9 mouse cellular contexts compared by ENCODE assay signal in the genomic region with DNA sequence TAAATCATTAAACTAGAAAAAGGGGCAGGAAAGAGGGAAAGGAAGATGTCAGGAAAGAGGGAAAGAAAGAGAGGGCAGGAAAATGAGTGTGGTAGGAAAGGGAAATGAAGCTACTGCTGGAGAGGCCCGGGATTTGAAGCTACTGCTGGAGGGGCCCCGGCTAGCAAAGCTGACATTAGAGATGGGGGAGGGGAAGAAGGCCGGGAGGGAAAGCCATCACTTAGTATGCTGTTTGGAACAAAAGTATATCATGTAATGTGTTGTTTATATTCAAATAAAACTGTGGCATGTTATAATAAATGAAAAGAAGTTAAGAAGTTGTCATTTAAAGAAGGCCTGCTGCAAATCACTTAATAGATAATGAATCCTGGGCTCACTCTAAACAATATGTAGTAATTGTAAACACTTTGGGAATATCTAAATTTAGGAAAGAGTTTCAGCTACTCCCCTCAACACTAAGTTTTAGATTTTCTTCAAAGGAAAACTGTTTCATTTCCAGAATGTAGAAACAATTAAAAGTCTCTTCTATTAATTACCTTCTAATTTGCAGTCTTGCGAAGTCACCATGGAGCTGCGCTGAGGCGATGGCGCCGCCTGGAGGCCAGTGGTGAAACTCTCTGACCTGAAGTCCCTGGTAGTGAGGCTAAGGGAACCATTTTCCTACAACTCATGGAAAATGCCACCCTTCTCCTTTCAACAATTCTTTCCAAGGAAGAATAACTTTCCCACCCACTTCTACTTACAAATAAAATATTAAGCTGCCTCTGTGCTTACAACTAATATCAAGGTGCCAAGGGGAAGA.
DNase-seq lines count a peak whose midpoint lies in the region; ATAC-seq and TF ChIP-seq lines count a peak whose summit lies in the region.
"Had no signal": no experiment of that assay in that cellular context is flagged by ENCODE, and none has a peak within 500 bp of the region (broad histone marks: within the 10 kb centered on the region; RNA-seq: fewer than 3 reads in every experiment).

No protein-coding gene starts in this region.

- no peak overlapping the region for H3K4me3 ChIP-seq in liver, embryonic 12.5 days
- H3K4me3 ChIP-seq: erythroblast, embryonic 14.5 days had no signal

- no peaks in the 10 kb centered on the region for H3K4me1 ChIP-seq in liver, embryonic 12.5 days

- H3K9ac ChIP-seq in liver, embryonic 12.5 days = no peak overlapping the region

- H3K4me2 ChIP-seq in liver, embryonic 12.5 days = no peak overlapping the region

- no peaks in the 10 kb centered on the region for H3K9me3 ChIP-seq in liver, embryonic 12.5 days (replicated peaks)

- H3K36me3 ChIP-seq in liver, embryonic 12.5 days = no peaks in the 10 kb centered on the region

- no peaks in the 10 kb centered on the region for H3K27me3 ChIP-seq in liver, embryonic 12.5 days (replicated peaks)
- no peaks in the 10 kb centered on the region for H3K27me3 ChIP-seq in Patski

- in situ Hi-C loops in Patski (cut with MboI; ENCODE audit: low pct_unique_long_range_greater_than_20kb) = loop anchor here (5.0 to 10.0 kb wide), 3 partner anchors 75 to 875 kb away; partner anchors contain the start of genes Fastkd3 and Mtrr

- DNase-seq in liver (peak; percentile 54), Patski (ENCODE audit: low read depth, low spot score) (no peak)
- peak; percentile 64 for DNase-seq in embryo, embryonic 10.5 days (ENCODE audit: low spot score)
- peak; percentile 70 for DNase-seq in heart, postnatal 4 days
- peak; percentile 77 for DNase-seq in left cerebral cortex, postnatal 4 days
- DNase-seq in retina, embryonic 14.5 days (ENCODE audit: low spot score) = peak; percentile 75
- DNase-seq in spleen, postnatal 36 days (ENCODE audit: low spot score in 2 of 2) = no peak

- no peak for ATAC-seq in liver, embryonic 12.5 days
- ATAC-seq in Patski = no peak

- TF ChIP-seq CTCF in Patski (IDR thresholded peaks at IDR 0.05) = peak; percentile 94

- WGBS in liver, embryonic 12.5 days (ENCODE audit: insufficient replicate concordance) = 16% methylated on average over 8 of the region's 8 CpGs

- intact Hi-C loops in left cerebral cortex, postnatal 4 days (cut with DNase I) = loop anchor here (2.0 to 5.0 kb wide), 2 partner anchors 457 to 858 kb away; no protein-coding TSS in a partner anchor

- no peak overlapping the region for H3K27ac ChIP-seq in liver, embryonic 12.5 days

- CTCF ChIA-PET in Patski (lab: Charles Lee) = interaction anchor here (1.2 to 2.3 kb wide), 4 partner anchors 13 to 867 kb away, joined by 3 to 9 read pairs (median 4); no protein-coding TSS in a partner anchor

- POLR2A ChIA-PET in Patski (lab: Charles Lee) = no interaction called here

Comparison
In these comparisons a context has a peak if more than half of its experiments do, and no peak if none do; other contexts are left out.
1. DNase-seq: peak in liver (single experiment), embryo, embryonic 10.5 days (single experiment), heart, postnatal 4 days (single experiment), left cerebral cortex, postnatal 4 days (single experiment) and retina, embryonic 14.5 days (single experiment); none in Patski (single experiment) and spleen, postnatal 36 days (0 of 2).